Mouse (Mus musculus): ENCODE data around the gene Prpf31. TPM values are rescaled to one million over a fixed set of nuclear protein-coding genes. Genes with fewer than 3 reads are reported as not detected.

Prpf31 gene
- total and polyA plus RNA-seq, 2 experiments from 2014 or later: 41.5 to 47.9 TPM

GRCm38 (mm10) chr7:3664524-3665214 lies 34.9 kb downstream of the Prpf31 start:
- Histone ChIP-seq H3K4me3 (ENCODE audit: low read depth, low read length) (peak overlapping the region; percentile 77), H3K9ac (replicated peaks; ENCODE audit: low read depth, low read length) (peak overlapping the region; percentile 75), H3K36me3 (replicated peaks; ENCODE audit: control insufficient read depth, insufficient read depth, low read length) (peaks cover 39% of the 10 kb centered on the region), H3K9me3 (replicated peaks; ENCODE audit: control insufficient read depth, low read length) (no peaks in the 10 kb centered on the region), H3K4me1 (ENCODE audit: control insufficient read depth, insufficient read depth) (peaks cover 18% of the 10 kb centered on the region), H3K4me2 (ENCODE audit: low read depth, low read length) (peak overlapping the region; percentile 66), H3K27me3 (ENCODE audit: control insufficient read depth, insufficient read depth, low read length) (no peaks in the 10 kb centered on the region), H3K27ac (ENCODE audit: low read depth) (peak overlapping the region; percentile 91)
- DNase-seq (ENCODE audit: low spot score) (peak; percentile 49), ATAC-seq (ENCODE audit: insufficient read depth, low read depth) (peak; percentile 31)
- WGBS: 23% methylated on average over 15 of the region's 15 CpGs
- TF ChIP-seq EP300 (IDR thresholded peaks at IDR 0.05; ENCODE audit: low read depth) (no peak), CTCF (IDR thresholded peaks at IDR 0.05; ENCODE audit: low read depth) (no peak)

DNA sequence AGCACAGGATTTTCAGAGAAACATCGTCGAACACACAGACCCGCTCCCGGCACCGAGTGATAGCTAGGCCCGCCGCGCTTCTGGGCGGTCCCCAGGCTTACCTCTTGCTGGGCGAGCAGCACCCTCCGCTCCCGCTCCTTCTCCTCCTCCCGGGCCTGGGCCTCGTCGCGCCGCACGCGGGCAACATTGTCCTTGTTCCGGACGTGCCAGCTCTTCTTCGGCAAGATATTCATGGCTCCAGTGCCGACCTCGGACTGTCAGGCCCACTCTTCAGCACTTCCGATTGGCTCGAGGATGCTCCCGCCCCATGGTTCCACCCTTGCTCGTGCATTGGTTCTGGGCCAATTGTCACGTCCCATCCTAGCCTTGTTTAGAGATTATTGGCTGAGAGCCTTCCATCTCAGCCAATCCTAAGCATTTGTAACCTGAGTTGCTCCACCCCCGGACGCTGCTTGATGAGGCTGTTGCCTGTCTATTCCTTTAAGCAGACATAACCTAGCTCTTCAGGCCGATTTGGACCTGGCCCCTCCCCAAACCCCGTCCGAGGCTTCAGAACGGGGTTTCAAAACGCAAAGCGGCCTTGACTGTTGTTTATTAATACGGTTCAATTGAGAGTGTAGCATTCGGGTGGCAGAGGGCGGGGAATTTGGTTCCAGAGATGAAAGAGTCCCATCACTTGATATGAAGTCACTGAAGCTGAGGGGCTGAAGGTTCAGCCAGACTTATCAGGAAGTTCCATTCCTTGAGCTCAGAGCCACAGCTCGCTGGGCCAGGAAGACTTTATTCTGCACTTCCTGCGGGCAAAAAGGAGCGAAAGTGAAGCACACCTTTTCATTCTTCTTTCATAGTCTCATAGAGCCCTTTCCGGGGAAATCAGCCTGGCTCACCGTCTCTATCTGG lies 35.7 kb downstream of the Prpf31 start, which contains the start of gene Leng1:
Leng1 (minus strand) TSS at position 626 of the 900 bp plus-strand sequence.
- Histone ChIP-seq H3K4me2 (ENCODE audit: low read depth, low read length) (peak within 1 kb of the TSS; percentile 71), H3K9me3 (replicated peaks; ENCODE audit: control insufficient read depth, low read length) (no peaks in the 10 kb centered on the region), H3K27me3 (ENCODE audit: control insufficient read depth, insufficient read depth, low read length) (no peaks in the 10 kb centered on the region), H3K4me3 (ENCODE audit: low read depth, low read length) (peak within 1 kb of the TSS; percentile 77), H3K9ac (replicated peaks; ENCODE audit: low read depth, low read length) (peak within 1 kb of the TSS; percentile 75), H3K36me3 (replicated peaks; ENCODE audit: control insufficient read depth, insufficient read depth, low read length) (peaks cover 31% of the 10 kb centered on the region), H3K27ac (ENCODE audit: low read depth) (peak within 1 kb of the TSS; percentile 91), H3K4me1 (ENCODE audit: control insufficient read depth, insufficient read depth) (peaks cover 18% of the 10 kb centered on the region)
- WGBS: 2% methylated on average over 45 of the region's 45 CpGs
- DNase-seq (ENCODE audit: low spot score) (peak; percentile 99), ATAC-seq (ENCODE audit: insufficient read depth, low read depth) (peak; percentile 98)
- no peak for TF ChIP-seq EP300 (IDR thresholded peaks at IDR 0.05; ENCODE audit: low read depth)
- no peak for TF ChIP-seq CTCF (IDR thresholded peaks at IDR 0.05; ENCODE audit: low read depth)

DNA sequence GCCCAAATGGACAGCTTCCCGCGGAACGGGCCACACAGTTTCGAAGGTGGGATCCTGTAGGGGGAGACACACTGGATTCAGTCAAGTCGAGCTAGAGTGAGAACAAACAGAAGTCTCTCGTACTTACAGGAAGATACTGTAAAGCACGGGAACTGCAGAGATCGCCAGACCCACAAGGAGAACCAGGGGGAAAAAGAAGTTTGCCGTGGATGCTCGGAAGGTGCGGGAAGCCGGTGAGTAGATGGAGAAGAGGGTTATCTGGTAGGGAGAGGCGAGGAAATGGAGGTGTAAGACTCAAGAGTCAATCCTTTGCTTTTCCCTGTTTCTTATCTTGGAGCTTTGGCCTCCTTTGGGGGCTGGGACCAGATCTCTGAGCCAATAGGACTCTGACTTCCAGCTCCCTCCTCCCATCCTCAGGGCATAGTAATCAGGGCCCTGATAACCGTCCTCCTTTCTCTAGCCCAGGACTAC lies 37.2 kb downstream of the Prpf31 start:
- H3K36me3 ChIP-seq (replicated peaks; ENCODE audit: control insufficient read depth, insufficient read depth, low read length): peaks cover 16% of the 10 kb centered on the region
- TF ChIP-seq EP300 (IDR thresholded peaks at IDR 0.05; ENCODE audit: low read depth): no peak
- TF ChIP-seq CTCF (IDR thresholded peaks at IDR 0.05; ENCODE audit: low read depth): peak; percentile 25
- peak overlapping the region; percentile 2; the same call in 1 of the 2 replicates for H3K27ac ChIP-seq (ENCODE audit: low read depth)
- ATAC-seq (ENCODE audit: insufficient read depth, low read depth) (no peak), DNase-seq (ENCODE audit: low spot score) (peak; percentile 17)
- peak overlapping the region; percentile 40 for H3K4me2 ChIP-seq (ENCODE audit: low read depth, low read length)
- 13% methylated on average over 14 of the region's 14 CpGs for WGBS
- peaks cover 18% of the 10 kb centered on the region for H3K4me1 ChIP-seq (ENCODE audit: control insufficient read depth, insufficient read depth)
- no peaks in the 10 kb centered on the region for H3K27me3 ChIP-seq (ENCODE audit: control insufficient read depth, insufficient read depth, low read length)
- H3K9ac ChIP-seq (replicated peaks; ENCODE audit: low read depth, low read length): no peak overlapping the region; the same call in 1 of the 2 replicates
- H3K9me3 ChIP-seq (replicated peaks; ENCODE audit: control insufficient read depth, low read length): no peaks in the 10 kb centered on the region
- peak overlapping the region; percentile 17 for H3K4me3 ChIP-seq (ENCODE audit: low read depth, low read length)

DNA sequence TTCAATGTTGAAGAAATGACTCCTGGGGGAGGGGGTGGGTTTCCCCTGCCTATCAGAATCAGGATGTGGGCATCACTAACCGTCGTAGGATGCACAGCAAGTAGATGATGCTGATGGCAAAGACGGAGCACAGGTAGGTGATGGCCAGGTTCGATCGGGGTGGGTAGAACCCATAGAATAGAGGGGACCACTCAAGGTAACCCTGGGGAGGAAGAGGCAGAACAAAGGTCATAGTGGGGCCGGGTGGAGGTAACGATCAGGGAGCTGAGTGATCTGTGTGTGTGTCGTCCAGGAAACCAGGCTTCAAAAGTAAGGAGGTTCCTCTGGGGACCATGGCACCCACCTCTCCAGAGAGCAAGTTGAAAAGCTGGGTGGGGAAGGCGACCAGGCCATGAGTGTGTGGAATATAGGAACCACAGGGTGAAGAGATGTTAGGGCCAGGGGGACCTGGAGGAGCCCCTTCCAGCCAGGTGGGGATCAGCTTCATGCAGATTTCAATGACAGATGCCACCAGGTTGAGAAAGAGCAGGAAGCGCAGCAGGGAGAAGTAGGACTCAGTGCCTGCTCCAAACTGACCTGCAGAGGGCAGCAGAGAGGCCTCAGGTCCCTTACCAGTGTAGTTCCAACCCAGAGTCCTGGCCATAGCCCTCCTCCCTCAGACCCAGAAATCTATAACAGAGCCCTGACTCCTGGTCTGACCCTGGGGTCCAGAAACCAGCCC lies 44.9 kb downstream of the Prpf31 start:
- ATAC-seq (ENCODE audit: insufficient read depth, low read depth): peak; percentile 85
- Histone ChIP-seq H3K4me1 (ENCODE audit: control insufficient read depth, insufficient read depth) (no peaks in the 10 kb centered on the region), H3K4me3 (ENCODE audit: low read depth, low read length) (no peak overlapping the region), H3K27ac (ENCODE audit: low read depth) (no peak overlapping the region), H3K4me2 (ENCODE audit: low read depth, low read length) (no peak overlapping the region), H3K9ac (replicated peaks; ENCODE audit: low read depth, low read length) (no peak overlapping the region), H3K36me3 (replicated peaks; ENCODE audit: control insufficient read depth, insufficient read depth, low read length) (peaks cover 3% of the 10 kb centered on the region; the same call in 1 of the 2 replicates), H3K9me3 (replicated peaks; ENCODE audit: control insufficient read depth, low read length) (no peaks in the 10 kb centered on the region), H3K27me3 (ENCODE audit: control insufficient read depth, insufficient read depth, low read length) (no peaks in the 10 kb centered on the region)
- TF ChIP-seq CTCF (IDR thresholded peaks at IDR 0.05; ENCODE audit: low read depth): peak; percentile 89
- no peak for TF ChIP-seq EP300 (IDR thresholded peaks at IDR 0.05; ENCODE audit: low read depth)
- peak; percentile 78 for DNase-seq (ENCODE audit: low spot score)
- 68% methylated on average over 10 of the region's 10 CpGs for WGBS

GRCm38 (mm10) chr7:3675228-3675548 lies 45.4 kb downstream of the Prpf31 start:
- Histone ChIP-seq H3K36me3 (replicated peaks; ENCODE audit: control insufficient read depth, insufficient read depth, low read length) (peaks cover 4% of the 10 kb centered on the region; the same call in 1 of the 2 replicates), H3K9me3 (replicated peaks; ENCODE audit: control insufficient read depth, low read length) (no peaks in the 10 kb centered on the region), H3K9ac (replicated peaks; ENCODE audit: low read depth, low read length) (no peak overlapping the region), H3K4me2 (ENCODE audit: low read depth, low read length) (no peak overlapping the region), H3K4me3 (ENCODE audit: low read depth, low read length) (no peak overlapping the region), H3K27ac (ENCODE audit: low read depth) (no peak overlapping the region), H3K27me3 (ENCODE audit: control insufficient read depth, insufficient read depth, low read length) (no peaks in the 10 kb centered on the region), H3K4me1 (ENCODE audit: control insufficient read depth, insufficient read depth) (no peaks in the 10 kb centered on the region)
- DNase-seq (ENCODE audit: low spot score) (no peak), ATAC-seq (ENCODE audit: insufficient read depth, low read depth) (no peak)
- 88% methylated on average over 3 of the region's 3 CpGs for WGBS
- TF ChIP-seq CTCF (IDR thresholded peaks at IDR 0.05; ENCODE audit: low read depth) (no peak), EP300 (IDR thresholded peaks at IDR 0.05; ENCODE audit: low read depth) (no peak)

Data from heart, postnatal 0 days (tissue).